ENCODE assay signal across 8 mouse cellular contexts in genomic region chr2:13398955-13399354, GRCm38 (mm10).
A peak's percentile ranks its signal among the peaks of the same experiment; 100 is the strongest.
DNase-seq lines count a peak whose midpoint lies in the region; ATAC-seq and TF ChIP-seq lines count a peak whose summit lies in the region.

No protein-coding gene starts in this region.

- H3ac ChIP-seq in myocyte (ENCODE audit: control insufficient read depth, insufficient read length) = no peak overlapping the region

- no peak overlapping the region for H3K9ac ChIP-seq in kidney, embryonic 15.5 days

- no peaks in the 10 kb centered on the region for H3K27me3 ChIP-seq in kidney, embryonic 15.5 days
- no peaks in the 10 kb centered on the region for H3K27me3 ChIP-seq in myocyte (ENCODE audit: control insufficient read depth, insufficient read depth, insufficient read length)

- no peak for TF ChIP-seq CTCF in left cerebral cortex, adult 2 months (IDR thresholded peaks at IDR 0.05)

- ATAC-seq in kidney, embryonic 15.5 days (replicated peaks; ENCODE audit: low FRiP score) = peak; percentile 90
- no peak for ATAC-seq in CD4-positive, CD25-positive, alpha-beta regulatory T cell, adult 4 months

- 11% methylated on average over 2 of the region's 2 CpGs for WGBS in kidney, embryonic 15.5 days

- H3K27ac ChIP-seq in kidney, embryonic 15.5 days = peak overlapping the region; percentile 72
- no peak overlapping the region for H3K27ac ChIP-seq in left cerebral cortex, adult 2 months

- TF ChIP-seq POLR2A in myocyte (IDR thresholded peaks at IDR 0.05; ENCODE audit: insufficient read length, low read depth) = no peak

- no peaks in the 10 kb centered on the region for H3K9me3 ChIP-seq in kidney, embryonic 15.5 days (replicated peaks)

- no peak for DNase-seq in kidney, adult 11 months
- DNase-seq in cerebellum, adult 9-10 months = peak; percentile 6
- peak; percentile 97 for DNase-seq in heart, adult 11 months
- peak; percentile 39 for DNase-seq in kidney, postnatal 10 days
- no peak for DNase-seq in left cerebral cortex, adult 2 months (ENCODE audit: extremely low spot score in 1 of 2, low spot score in 2 of 2)

- no peaks in the 10 kb centered on the region for H3K36me3 ChIP-seq in kidney, embryonic 15.5 days
- H3K36me3 ChIP-seq in myocyte (ENCODE audit: control insufficient read depth, insufficient read depth) = no peaks in the 10 kb centered on the region

- peaks cover 14% of the 10 kb centered on the region for H3K4me1 ChIP-seq in kidney, embryonic 15.5 days

- no peak overlapping the region for H3K4me3 ChIP-seq in kidney, embryonic 15.5 days (replicated peaks)
- H3K4me3 ChIP-seq in myocyte = no peak overlapping the region
- H3K4me3 ChIP-seq in left cerebral cortex, adult 2 months = no peak overlapping the region

- H3K79me2 ChIP-seq in myocyte (ENCODE audit: control insufficient read depth, insufficient read depth) = no peaks in the 10 kb centered on the region

- intact Hi-C loops in left cerebral cortex, adult 2 months (cut with DNase I) = no loop called here

- H3K4me2 ChIP-seq in kidney, embryonic 15.5 days = 0 out of 2 replicates have a peak overlapping the region, but pooled peaks have one; percentile 9
- peak overlapping the region; percentile 65 for H3K4me2 ChIP-seq in myocyte (ENCODE audit: low read depth)

TF ChIP-seq in myocyte, 11 proteins besides CTCF, POLR2A, EP300 and RAD21:
- no peak for TF ChIP-seq MYOD1 (IDR thresholded peaks at IDR 0.05; ENCODE audit: control insufficient read depth in 1 of 3, insufficient read length in 2 of 3, low read depth in 2 of 3)
- TF ChIP-seq TCF12 (IDR thresholded peaks at IDR 0.05; ENCODE audit: insufficient read depth, poor library complexity, severe bottlenecking) = no peak
- peak; percentile 36 for TF ChIP-seq USF1 (IDR thresholded peaks at IDR 0.05; ENCODE audit: low read depth)
- TF ChIP-seq MYOG (IDR thresholded peaks at IDR 0.05; ENCODE audit: control insufficient read depth in 1 of 3, insufficient read depth in 1 of 3, insufficient read length in 2 of 3, low read depth in 2 of 3) = no peak
- no peak for TF ChIP-seq SRF (IDR thresholded peaks at IDR 0.05; ENCODE audit: control insufficient read depth, insufficient read length, low read depth)
- no peak for TF ChIP-seq E2F4 (IDR thresholded peaks at IDR 0.05; ENCODE audit: insufficient read depth)
- no peak for TF ChIP-seq TCF3 (IDR thresholded peaks at IDR 0.05; ENCODE audit: insufficient read length, low read depth)

Comparison
In these comparisons a context has a peak if more than half of its experiments do, and no peak if none do; other contexts are left out.
1. DNase-seq: peak in cerebellum, adult 9-10 months (single experiment), heart, adult 11 months (single experiment) and kidney, postnatal 10 days (single experiment); none in kidney, adult 11 months (single experiment) and left cerebral cortex, adult 2 months (0 of 2).